Comparison of ENCODE assay signal across 14 mouse cellular contexts in the genomic region with DNA sequence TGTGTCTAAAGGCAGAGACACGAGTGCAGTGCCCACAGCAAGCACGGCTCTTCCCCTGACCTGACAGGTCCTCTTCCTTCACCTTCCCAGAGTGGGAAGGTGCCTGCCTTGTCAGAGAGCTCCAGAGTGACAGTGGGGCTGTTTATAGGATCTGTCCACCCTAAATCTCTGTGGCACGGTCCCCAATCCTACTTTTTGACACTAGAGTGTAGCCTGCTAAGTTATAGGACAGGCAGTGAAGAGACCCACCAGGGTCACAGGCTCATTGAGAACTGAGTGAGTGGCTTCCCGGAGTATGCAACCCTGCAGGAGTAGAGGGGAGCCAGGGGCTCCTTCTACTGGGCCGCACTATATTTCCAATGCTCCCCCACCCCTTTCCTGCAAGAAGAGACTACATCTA. TPM values are rescaled to one million over a fixed set of nuclear protein-coding genes. Genes with fewer than 3 reads are reported as not detected.
DNase-seq lines count a peak whose midpoint lies in the region; ATAC-seq and TF ChIP-seq lines count a peak whose summit lies in the region.
"Had no signal": no experiment of that assay in that cellular context is flagged by ENCODE, and none has a peak within 500 bp of the region (broad histone marks: within the 10 kb centered on the region; RNA-seq: fewer than 3 reads in every experiment).

No protein-coding gene starts in this region.

- WGBS in heart, embryonic 14.5 days, result 66% methylated on average over 5 of the region's 5 CpGs
- 78% methylated on average over 5 of the region's 5 CpGs for WGBS in liver, embryonic 11.5 days
- WGBS in small intestine, adult 2 months, result 85% methylated on average over 5 of the region's 5 CpGs

- peaks cover 6 to 20% of the 10 kb centered on the region in 2 experiments for H3K4me1 ChIP-seq in heart, embryonic 14.5 days (ENCODE audit: control insufficient read depth in 2 of 2, insufficient read depth in 2 of 2, low read length in 2 of 2)
- H3K4me1 ChIP-seq in liver, embryonic 11.5 days (replicated peaks; ENCODE audit: control insufficient read depth, insufficient read depth, low read length), result peaks cover 11% of the 10 kb centered on the region
- peaks cover 13% of the 10 kb centered on the region for H3K4me1 ChIP-seq in small intestine, adult 2 months (ENCODE audit: control insufficient read depth, insufficient read depth, insufficient read length, low read length)

- TF ChIP-seq CTCF in layer of hippocampus, adult 2 months (conservative IDR thresholded peaks at IDR 0.05), result no peak
- no peak for TF ChIP-seq CTCF in small intestine, adult 2 months (IDR thresholded peaks at IDR 0.05; ENCODE audit: extremely low read depth, insufficient read length, insufficient replicate concordance, low read depth, low read length)

- DNase-seq in heart, postnatal 14 days, result no peak
- no peak for DNase-seq in layer of hippocampus, adult 2 months (ENCODE audit: low spot score in 2 of 2)
- DNase-seq in layer of hippocampus, adult 11-12 months (ENCODE audit: low spot score), result no peak
- DNase-seq in liver, embryonic 11.5 days (ENCODE audit: low spot score), result no peak
- DNase-seq in gastrocnemius, postnatal 14 days, result no peak
- DNase-seq: cerebellum, adult 18-20 months had no signal

- no peaks in the 10 kb centered on the region for H3K9me3 ChIP-seq in heart, embryonic 14.5 days (ENCODE audit: control insufficient read depth, low read length)
- no peaks in the 10 kb centered on the region for H3K9me3 ChIP-seq in liver, embryonic 11.5 days (ENCODE audit: control insufficient read depth, low read length)
- H3K9me3 ChIP-seq: limb, embryonic 15.5 days had no signal

- peaks cover 11% of the 10 kb centered on the region; the same call in 1 of the 2 replicates for H3K36me3 ChIP-seq in heart, embryonic 14.5 days (ENCODE audit: control insufficient read depth, insufficient read depth, low read length)
- H3K36me3 ChIP-seq in liver, embryonic 11.5 days (ENCODE audit: control insufficient read depth, insufficient read depth, low read length), result peaks cover 4% of the 10 kb centered on the region; the same call in 1 of the 2 replicates
- peaks cover 2% of the 10 kb centered on the region; the same call in 1 of the 2 replicates for H3K36me3 ChIP-seq in small intestine, adult 2 months (ENCODE audit: control insufficient read depth, insufficient read depth, low read length)
- H3K36me3 ChIP-seq: limb, embryonic 15.5 days had no signal

- H3K4me3 ChIP-seq in heart, embryonic 14.5 days (ENCODE audit: control insufficient read depth in 1 of 2, insufficient read depth in 1 of 2, low read depth in 1 of 2, low read length in 2 of 2), result no peak overlapping the region
- no peak overlapping the region; the same call in 1 of the 2 replicates for H3K4me3 ChIP-seq in layer of hippocampus, adult 2 months
- no peak overlapping the region for H3K4me3 ChIP-seq in liver, embryonic 11.5 days (ENCODE audit: low read depth, low read length)
- no peak overlapping the region for H3K4me3 ChIP-seq in small intestine, adult 2 months (ENCODE audit: low read depth, low read length)
- H3K4me3 ChIP-seq: erythroblast, embryonic 14.5 days; limb, embryonic 15.5 days had no signal

- intact Hi-C loops in heart, postnatal 14 days (cut with DNase I), result no loop called here
- intact Hi-C loops in gastrocnemius, postnatal 14 days (cut with DNase I; ENCODE audit: low total_unique reads), result no loop called here

- H3K27me3 ChIP-seq in heart, embryonic 14.5 days (ENCODE audit: control insufficient read depth, insufficient read depth, low read length), result no peaks in the 10 kb centered on the region
- no peaks in the 10 kb centered on the region for H3K27me3 ChIP-seq in liver, embryonic 11.5 days (replicated peaks; ENCODE audit: control insufficient read depth, insufficient read depth, low read length)
- no peaks in the 10 kb centered on the region for H3K27me3 ChIP-seq in small intestine, adult 2 months (ENCODE audit: control insufficient read depth, insufficient read depth, low read length)
- H3K27me3 ChIP-seq: limb, embryonic 15.5 days had no signal

- TF ChIP-seq POLR2A in small intestine, adult 2 months (IDR thresholded peaks at IDR 0.05; ENCODE audit: low read depth, low read length), result no peak

- 0 out of 4 replicates have a peak overlapping the region, but pooled peaks of 1 of the 2 experiments have one; percentile 8 for H3K27ac ChIP-seq in heart, embryonic 14.5 days (replicated peaks in 1 of 2; ENCODE audit: control insufficient read depth in 1 of 2, insufficient read depth in 1 of 2, low read depth in 2 of 2, low read length in 2 of 2)
- peak overlapping the region; percentile 92 for H3K27ac ChIP-seq in layer of hippocampus, adult 2 months
- H3K27ac ChIP-seq in liver, embryonic 11.5 days (ENCODE audit: low read depth, low read length), result no peak overlapping the region
- peak overlapping the region; percentile 97 for H3K27ac ChIP-seq in small intestine, adult 2 months (ENCODE audit: insufficient read depth, low read depth, low read length)

- no peak for ATAC-seq in heart, embryonic 14.5 days (ENCODE audit: insufficient number of reproducible peaks, insufficient read depth, low FRiP score, low read depth)
- no peak for ATAC-seq in liver, embryonic 11.5 days (replicated peaks; ENCODE audit: low FRiP score)

- peak overlapping the region; percentile 21; the same call in 1 of the 2 replicates for H3K4me2 ChIP-seq in heart, embryonic 14.5 days (ENCODE audit: low read length)
- peak overlapping the region; percentile 87 for H3K4me2 ChIP-seq in liver, embryonic 11.5 days
- H3K4me2 ChIP-seq: limb, embryonic 15.5 days had no signal

- 0 out of 2 replicates have a peak overlapping the region, but pooled peaks have one; percentile 21 for H3K9ac ChIP-seq in heart, embryonic 14.5 days (ENCODE audit: low read length)
- H3K9ac ChIP-seq in liver, embryonic 11.5 days (ENCODE audit: low read depth, low read length), result no peak overlapping the region
- H3K9ac ChIP-seq: limb, embryonic 15.5 days had no signal

RNA-seq across cellular contexts. Expression of gene Cyp2d22, which starts 2.4 kb away (rescaled TPM):
- 8.6 and 9.2 TPM in 2 replicates for polyA plus RNA-seq in heart, embryonic 14.5 days (2014; fragmentation: Nextera tagmentation; extraction: Ambion mirVana)
- total RNA-seq in heart, postnatal 14 days (2021), result 10 to 100 TPM; 21.9 to 25.7 TPM
- 10 to 100 TPM; 43.0 to 53.8 TPM for total RNA-seq in layer of hippocampus, adult 2 months (2021)
- polyA plus RNA-seq in liver, embryonic 11.5 days (2014; fragmentation: Nextera tagmentation; extraction: Ambion mirVana), result 6.8 and 7.0 TPM in 2 replicates
- 18.5 and 67.5 TPM in 2 replicates for polyA plus RNA-seq in small intestine, adult 2 months (2012; rRNA removed)
- total RNA-seq in gastrocnemius, postnatal 14 days (2021), result 10 to 100 TPM; 11.4 to 12.9 TPM
- total RNA-seq: megakaryocyte-erythroid progenitor cell, adult 5-6 weeks had no signal

RNA-seq across cellular contexts. Expression of gene Cyp2d11, which starts 16.1 kb away (rescaled TPM):
- not detected in 2 replicates for polyA plus RNA-seq in heart, embryonic 14.5 days (2014; fragmentation: Nextera tagmentation; extraction: Ambion mirVana)
- not detected for total RNA-seq in heart, postnatal 14 days (2021)
- under 1 TPM in 1 of 2 experiments, not detected in 1; 0.23 TPM for total RNA-seq in layer of hippocampus, adult 2 months (2021)
- not detected in 2 replicates for polyA plus RNA-seq in liver, embryonic 11.5 days (2014; fragmentation: Nextera tagmentation; extraction: Ambion mirVana)
- not detected in 2 replicates for polyA plus RNA-seq in small intestine, adult 2 months (2012; rRNA removed)
- under 1 TPM; 0.12 to 0.13 TPM for total RNA-seq in gastrocnemius, postnatal 14 days (2021)
- total RNA-seq: heart, postnatal 10 days; megakaryocyte-erythroid progenitor cell, adult 5-6 weeks had no signal
- polyA plus RNA-seq: erythroblast, embryonic 14.5 days; kidney, embryonic 14.5 days; limb, embryonic 15.5 days; urinary bladder, adult 2 months had no signal

RNA-seq across cellular contexts. Expression of gene Ndufa6, which starts 23.6 kb away (rescaled TPM):
- polyA plus RNA-seq in heart, embryonic 14.5 days (2014; fragmentation: Nextera tagmentation; extraction: Ambion mirVana), result 667 and 735 TPM in 2 replicates
- total RNA-seq in heart, postnatal 14 days (2021), result 100 to 1,000 TPM; 577 to 610 TPM
- 100 to 1,000 TPM; 209 to 211 TPM for total RNA-seq in layer of hippocampus, adult 2 months (2021)
- 432 and 467 TPM in 2 replicates for polyA plus RNA-seq in liver, embryonic 11.5 days (2014; fragmentation: Nextera tagmentation; extraction: Ambion mirVana)
- 410 and 669 TPM in 2 replicates for polyA plus RNA-seq in small intestine, adult 2 months (2012; rRNA removed)
- 100 to 1,000 TPM; 417 to 454 TPM for total RNA-seq in gastrocnemius, postnatal 14 days (2021)

RNA-seq across cellular contexts. Expression of gene Cyp2d10, which starts 29.3 kb away (rescaled TPM):
- not detected in 2 replicates for polyA plus RNA-seq in heart, embryonic 14.5 days (2014; fragmentation: Nextera tagmentation; extraction: Ambion mirVana)
- total RNA-seq in heart, postnatal 14 days (2021), result under 1 TPM in 1 of 2 experiments, not detected in 1; 0.43 TPM
- under 1 TPM in 1 of 2 experiments, not detected in 1; 0.32 TPM for total RNA-seq in layer of hippocampus, adult 2 months (2021)
- 8.2 and 10.3 TPM in 2 replicates for polyA plus RNA-seq in liver, embryonic 11.5 days (2014; fragmentation: Nextera tagmentation; extraction: Ambion mirVana)
- polyA plus RNA-seq in small intestine, adult 2 months (2012; rRNA removed), result 0.16 and 0.77 TPM in 2 replicates
- not detected for total RNA-seq in gastrocnemius, postnatal 14 days (2021)
- total RNA-seq: heart, postnatal 10 days; megakaryocyte-erythroid progenitor cell, adult 5-6 weeks had no signal
- polyA plus RNA-seq: kidney, embryonic 14.5 days; limb, embryonic 15.5 days; urinary bladder, adult 2 months had no signal

RNA-seq across cellular contexts. Expression of gene Smdt1, which starts 38.9 kb away (rescaled TPM):
- 365 and 384 TPM in 2 replicates for polyA plus RNA-seq in heart, embryonic 14.5 days (2014; fragmentation: Nextera tagmentation; extraction: Ambion mirVana)
- total RNA-seq in heart, postnatal 14 days (2021), result 100 to 1,000 TPM; 197 to 205 TPM
- total RNA-seq in layer of hippocampus, adult 2 months (2021), result 100 to 1,000 TPM; 138 to 144 TPM
- polyA plus RNA-seq in liver, embryonic 11.5 days (2014; fragmentation: Nextera tagmentation; extraction: Ambion mirVana), result 218 and 233 TPM in 2 replicates
- 200 and 394 TPM in 2 replicates for polyA plus RNA-seq in small intestine, adult 2 months (2012; rRNA removed)
- total RNA-seq in gastrocnemius, postnatal 14 days (2021), result 100 to 1,000 TPM; 141 to 147 TPM
